Mouse (Mus musculus): ENCODE results near the gene Tfcp2. TPM values are rescaled to one million over a fixed set of nuclear protein-coding genes. Genes with fewer than 3 reads are reported as not detected.

Gene Tfcp2
- polyA plus RNA-seq, 2 experiments, result 23.2 to 30.5 TPM

GRCm38 (mm10) chr15:100575366-100575765 lies 23.6 kb upstream of the Tfcp2 start:
- 89% methylated on average over 12 of the region's 12 CpGs for WGBS
- no peak for ATAC-seq (ENCODE audit: low FRiP score, low read depth)
- H3K27me3 ChIP-seq (ENCODE audit: control insufficient read depth, insufficient read depth, low read length), result no peaks in the 10 kb centered on the region
- H3K4me1 ChIP-seq (ENCODE audit: control insufficient read depth, insufficient read depth, low read length), result peaks cover 21% of the 10 kb centered on the region
- no peak overlapping the region for H3K4me3 ChIP-seq (replicated peaks; ENCODE audit: low read length)
- H3K4me2 ChIP-seq (replicated peaks; ENCODE audit: low read depth, low read length, severe bottlenecking), result no peak overlapping the region
- H3K36me3 ChIP-seq (ENCODE audit: control insufficient read depth, insufficient read depth, low read length), result no peaks in the 10 kb centered on the region; the same call in 1 of the 2 replicates
- H3K9ac ChIP-seq (ENCODE audit: low read depth, low read length, severe bottlenecking), result no peak overlapping the region
- no peak for TF ChIP-seq POLR2A (IDR thresholded peaks at IDR 0.05; ENCODE audit: borderline replicate concordance, extremely low read depth, insufficient read depth, insufficient read length)
- H3K27ac ChIP-seq (replicated peaks; ENCODE audit: low read depth, low read length), result no peak overlapping the region
- no peaks in the 10 kb centered on the region for H3K9me3 ChIP-seq (ENCODE audit: control insufficient read depth, low read length)
- DNase-seq (ENCODE audit: low spot score), result no peak

- H3K4me3 ChIP-seq (replicated peaks; ENCODE audit: low read length), result no peak overlapping the region
- 65% methylated on average over 2 of the region's 2 CpGs for WGBS
- H3K4me1 ChIP-seq (ENCODE audit: control insufficient read depth, insufficient read depth, low read length), result peaks cover 21% of the 10 kb centered on the region
- H3K27ac ChIP-seq (replicated peaks; ENCODE audit: low read depth, low read length), result 0 out of 2 replicates have a peak overlapping the region, but pooled peaks have one; percentile 16
- H3K27me3 ChIP-seq (ENCODE audit: control insufficient read depth, insufficient read depth, low read length), result no peaks in the 10 kb centered on the region
- H3K36me3 ChIP-seq (ENCODE audit: control insufficient read depth, insufficient read depth, low read length), result no peaks in the 10 kb centered on the region
- H3K4me2 ChIP-seq (replicated peaks; ENCODE audit: low read depth, low read length, severe bottlenecking), result no peak overlapping the region
- no peak for DNase-seq (ENCODE audit: low spot score)
- no peaks in the 10 kb centered on the region for H3K9me3 ChIP-seq (ENCODE audit: control insufficient read depth, low read length)
- no peak for ATAC-seq (ENCODE audit: low FRiP score, low read depth)
- TF ChIP-seq POLR2A (IDR thresholded peaks at IDR 0.05; ENCODE audit: borderline replicate concordance, extremely low read depth, insufficient read depth, insufficient read length), result no peak
- no peak overlapping the region for H3K9ac ChIP-seq (ENCODE audit: low read depth, low read length, severe bottlenecking)
These were observed 22.6 kb upstream of the Tfcp2 start for GRCm38 (mm10) chr15:100574378-100574777.

DNA sequence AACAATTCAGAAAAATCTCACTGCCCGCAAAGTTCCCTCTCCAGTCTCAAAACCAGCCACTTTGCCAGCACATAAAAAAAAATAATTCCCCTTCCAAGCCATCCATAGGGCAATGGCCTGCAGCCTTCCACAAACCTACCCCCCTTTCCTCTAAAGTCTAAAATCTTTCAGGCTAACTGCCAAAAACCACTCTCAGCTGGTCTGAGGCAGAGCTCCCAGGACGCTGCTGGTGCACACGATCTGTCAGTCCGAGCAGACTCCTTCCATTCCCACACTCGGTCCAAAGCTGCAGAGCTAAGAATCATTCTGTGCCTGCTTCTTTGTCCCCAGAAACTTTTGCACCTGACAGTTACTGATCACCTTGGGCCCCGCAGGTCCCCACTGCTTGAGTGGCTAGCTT lies 22.1 kb upstream of the Tfcp2 start:
- WGBS, result 32% methylated on average over 6 of the region's 6 CpGs
- Histone ChIP-seq H3K9ac (ENCODE audit: low read depth, low read length, severe bottlenecking) (0 out of 2 replicates have a peak overlapping the region, but pooled peaks have one; percentile 3), H3K27ac (replicated peaks; ENCODE audit: low read depth, low read length) (0 out of 2 replicates have a peak overlapping the region, but pooled peaks have one; percentile 16), H3K9me3 (ENCODE audit: control insufficient read depth, low read length) (no peaks in the 10 kb centered on the region), H3K4me3 (replicated peaks; ENCODE audit: low read length) (no peak overlapping the region), H3K27me3 (ENCODE audit: control insufficient read depth, insufficient read depth, low read length) (no peaks in the 10 kb centered on the region), H3K4me1 (ENCODE audit: control insufficient read depth, insufficient read depth, low read length) (peaks cover 21% of the 10 kb centered on the region), H3K36me3 (ENCODE audit: control insufficient read depth, insufficient read depth, low read length) (no peaks in the 10 kb centered on the region), H3K4me2 (replicated peaks; ENCODE audit: low read depth, low read length, severe bottlenecking) (peak overlapping the region; percentile 2; the same call in 1 of the 2 replicates)
- ATAC-seq (ENCODE audit: low FRiP score, low read depth) (no peak), DNase-seq (ENCODE audit: low spot score) (peak; percentile 75)
- TF ChIP-seq POLR2A (IDR thresholded peaks at IDR 0.05; ENCODE audit: borderline replicate concordance, extremely low read depth, insufficient read depth, insufficient read length), result no peak

DNA sequence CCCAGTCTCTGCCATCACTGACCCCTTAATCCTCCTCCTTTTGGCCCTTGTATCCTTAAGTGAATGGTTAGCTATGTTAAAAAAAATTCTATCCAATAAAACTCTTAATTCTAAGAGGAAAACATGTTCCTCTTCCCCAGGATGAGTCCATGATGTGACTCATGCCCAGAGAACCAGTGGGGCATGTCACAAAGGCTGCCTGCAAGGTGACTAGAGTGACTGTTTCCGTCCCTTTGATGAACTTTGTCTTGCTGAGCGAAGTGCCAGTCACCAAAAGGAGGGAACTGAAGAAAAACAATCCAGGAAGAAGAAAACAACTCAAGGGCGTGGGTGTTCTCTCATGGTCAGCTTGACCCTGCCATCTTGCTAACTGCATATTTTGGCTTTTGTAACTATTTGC lies 17.4 kb upstream of the Tfcp2 start:
- no peak for DNase-seq (ENCODE audit: low spot score)
- no peak overlapping the region for H3K27ac ChIP-seq (replicated peaks; ENCODE audit: low read depth, low read length)
- WGBS, result 67% methylated on average over 3 of the region's 3 CpGs
- ATAC-seq (ENCODE audit: low FRiP score, low read depth), result no peak
- H3K9ac ChIP-seq (ENCODE audit: low read depth, low read length, severe bottlenecking), result no peak overlapping the region
- H3K9me3 ChIP-seq (ENCODE audit: control insufficient read depth, low read length), result no peaks in the 10 kb centered on the region
- no peaks in the 10 kb centered on the region for H3K27me3 ChIP-seq (ENCODE audit: control insufficient read depth, insufficient read depth, low read length)
- H3K4me2 ChIP-seq (replicated peaks; ENCODE audit: low read depth, low read length, severe bottlenecking), result no peak overlapping the region
- H3K4me3 ChIP-seq (replicated peaks; ENCODE audit: low read length), result no peak overlapping the region
- no peaks in the 10 kb centered on the region for H3K36me3 ChIP-seq (ENCODE audit: control insufficient read depth, insufficient read depth, low read length)
- peaks cover 14% of the 10 kb centered on the region for H3K4me1 ChIP-seq (ENCODE audit: control insufficient read depth, insufficient read depth, low read length)
- TF ChIP-seq POLR2A (IDR thresholded peaks at IDR 0.05; ENCODE audit: borderline replicate concordance, extremely low read depth, insufficient read depth, insufficient read length), result no peak

GRCm38 (mm10) chr15:100566531-100566930 lies 14.7 kb upstream of the Tfcp2 start:
- WGBS, result 66% methylated on average over 2 of the region's 2 CpGs
- no peak for ATAC-seq (ENCODE audit: low FRiP score, low read depth)
- Histone ChIP-seq H3K36me3 (ENCODE audit: control insufficient read depth, insufficient read depth, low read length) (no peaks in the 10 kb centered on the region), H3K27me3 (ENCODE audit: control insufficient read depth, insufficient read depth, low read length) (no peaks in the 10 kb centered on the region), H3K4me3 (replicated peaks; ENCODE audit: low read length) (no peak overlapping the region), H3K4me1 (ENCODE audit: control insufficient read depth, insufficient read depth, low read length) (no peaks in the 10 kb centered on the region), H3K27ac (replicated peaks; ENCODE audit: low read depth, low read length) (no peak overlapping the region), H3K9ac (ENCODE audit: low read depth, low read length, severe bottlenecking) (no peak overlapping the region), H3K4me2 (replicated peaks; ENCODE audit: low read depth, low read length, severe bottlenecking) (no peak overlapping the region), H3K9me3 (ENCODE audit: control insufficient read depth, low read length) (no peaks in the 10 kb centered on the region)
- DNase-seq (ENCODE audit: low spot score), result no peak
- no peak for TF ChIP-seq POLR2A (IDR thresholded peaks at IDR 0.05; ENCODE audit: borderline replicate concordance, extremely low read depth, insufficient read depth, insufficient read length)
